Mouse (Mus musculus): ENCODE results near the gene Dupd1.

GRCm38 (mm10) chr14:21761560-21761959 lies 47.2 kb upstream of the Dupd1 start:
- TF ChIP-seq EP300 (IDR thresholded peaks at IDR 0.05) (no peak), CTCF (IDR thresholded peaks at IDR 0.05) (no peak)

All from lung, postnatal 0 days (tissue).